Mouse (Mus musculus): ENCODE results near the gene Hmgxb4. TPM values are rescaled to one million over a fixed set of nuclear protein-coding genes. Genes with fewer than 3 reads are reported as not detected.
A peak's percentile ranks its signal among the peaks of the same experiment; 100 is the strongest.

Gene Hmgxb4
- total RNA-seq, 1 experiment from 2014 or later = 57.4 TPM

- peak; percentile 76 for ATAC-seq (replicated peaks; ENCODE audit: low read depth, poor library complexity, severe bottlenecking)
Measured at GRCm38 (mm10) chr8:75015981-75016380, 22.8 kb downstream of the Hmgxb4 start.

- 0 out of 2 replicates have a peak, but pooled peaks have one; percentile 31 for ATAC-seq (replicated peaks; ENCODE audit: low read depth, poor library complexity, severe bottlenecking)
Measured at GRCm38 (mm10) chr8:75016422-75016821, 23.3 kb downstream of the Hmgxb4 start.

- ATAC-seq (replicated peaks; ENCODE audit: low read depth, poor library complexity, severe bottlenecking) = no peak
Measured at GRCm38 (mm10) chr8:75018274-75018972, 25.3 kb downstream of the Hmgxb4 start.

DNA sequence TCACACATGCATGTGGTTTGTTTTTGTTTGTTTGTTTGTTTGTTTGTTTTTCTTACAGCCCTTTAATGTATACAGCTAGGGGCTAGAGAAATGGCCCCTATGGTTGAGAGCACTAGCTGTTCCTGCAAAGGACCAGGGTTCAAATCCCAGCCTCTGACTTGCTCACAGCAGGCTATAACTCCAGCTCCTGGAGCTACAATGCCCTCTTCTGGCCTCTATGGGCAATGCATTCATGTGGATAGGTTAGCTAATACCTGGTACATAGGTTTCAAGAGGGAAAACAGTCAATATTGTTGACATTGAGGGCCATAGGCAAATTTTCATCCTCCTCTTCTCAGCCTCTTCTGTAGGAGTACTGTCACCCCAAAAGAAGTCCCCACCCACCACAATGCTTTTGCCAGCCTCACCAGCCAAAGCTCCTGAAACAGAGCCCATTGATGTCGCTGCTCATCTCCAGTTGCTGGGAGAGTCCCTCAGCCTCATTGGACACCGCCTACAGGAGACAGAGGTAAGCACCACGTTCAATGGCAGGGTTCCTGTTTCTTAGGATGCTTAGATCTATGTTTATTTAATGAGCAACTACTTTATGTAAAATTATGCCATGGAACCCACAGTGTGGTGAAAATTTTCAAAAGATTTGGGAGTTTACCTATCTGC, 30.6 kb downstream of the Hmgxb4 start:
- no peak for ATAC-seq (replicated peaks; ENCODE audit: low read depth, poor library complexity, severe bottlenecking)

DNA sequence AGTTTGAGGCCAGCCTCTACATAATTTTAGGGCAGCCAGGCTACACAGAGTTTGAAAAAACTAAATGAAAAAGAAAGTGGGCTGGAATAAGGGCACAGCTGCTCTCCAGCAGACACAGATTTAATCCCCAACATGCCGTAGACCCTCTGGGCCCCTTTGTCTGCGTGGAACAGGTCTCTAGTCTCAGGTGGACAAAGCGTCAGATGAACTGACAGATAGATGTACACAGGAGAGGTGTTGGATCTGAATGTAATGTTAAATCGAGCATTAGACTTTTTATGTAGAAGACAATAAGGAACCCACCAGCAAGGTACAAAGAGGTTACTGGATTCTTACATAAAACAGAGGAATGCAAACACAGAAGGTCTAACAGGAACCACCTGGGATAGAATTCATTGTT, 32.7 kb downstream of the Hmgxb4 start:
- ATAC-seq (replicated peaks; ENCODE audit: low read depth, poor library complexity, severe bottlenecking) = no peak

GRCm38 (mm10) chr8:75030453-75031024, 37.4 kb downstream of the Hmgxb4 start:
- no peak for ATAC-seq (replicated peaks; ENCODE audit: low read depth, poor library complexity, severe bottlenecking)

- no peak for ATAC-seq (replicated peaks; ENCODE audit: low read depth, poor library complexity, severe bottlenecking)
Measured at GRCm38 (mm10) chr8:75032961-75033360, 39.8 kb downstream of the Hmgxb4 start.

- peak; percentile 94 for ATAC-seq (replicated peaks; ENCODE audit: low read depth, poor library complexity, severe bottlenecking)
Measured at GRCm38 (mm10) chr8:75033511-75034243, 40.5 kb downstream of the Hmgxb4 start, which contains the start of gene Tom1. Gene Tom1, plus strand, starts transcription at chr8:75033705.

GRCm38 (mm10) chr8:75034285-75034684, 41.1 kb downstream of the Hmgxb4 start:
- peak; percentile 0; the same call in 1 of the 2 replicates for ATAC-seq (replicated peaks; ENCODE audit: low read depth, poor library complexity, severe bottlenecking)

- no peak for ATAC-seq (replicated peaks; ENCODE audit: low read depth, poor library complexity, severe bottlenecking)
Measured at GRCm38 (mm10) chr8:75035640-75036039, 42.5 kb downstream of the Hmgxb4 start.

DNA sequence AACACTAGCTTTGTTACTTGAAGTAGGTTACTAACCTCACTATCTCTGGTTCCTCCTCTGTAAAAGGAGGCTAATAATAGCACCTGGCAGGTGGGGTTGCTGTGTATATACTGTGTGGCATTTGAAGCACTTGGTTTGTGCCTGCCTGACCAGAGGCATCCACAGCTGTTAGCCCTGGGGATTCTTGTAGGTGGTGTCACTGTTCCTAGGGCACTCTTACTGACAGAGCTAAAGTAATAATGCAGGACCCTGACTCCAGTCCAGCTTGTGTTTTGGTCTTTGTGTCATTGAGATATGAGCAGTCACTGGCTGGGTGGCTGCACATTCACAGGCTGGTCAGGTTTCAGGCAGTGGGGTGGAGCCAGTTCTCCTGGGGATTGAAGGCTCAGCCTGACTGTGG, 45.3 kb downstream of the Hmgxb4 start:
- no peak for ATAC-seq (replicated peaks; ENCODE audit: low read depth, poor library complexity, severe bottlenecking)

- ATAC-seq (replicated peaks; ENCODE audit: low read depth, poor library complexity, severe bottlenecking) = peak; percentile 23; the same call in 1 of the 2 replicates
Measured at GRCm38 (mm10) chr8:75039754-75040153, 46.6 kb downstream of the Hmgxb4 start.

GRCm38 (mm10) chr8:75042171-75042570, 49.0 kb downstream of the Hmgxb4 start:
- ATAC-seq (replicated peaks; ENCODE audit: low read depth, poor library complexity, severe bottlenecking) = no peak

- ATAC-seq (replicated peaks; ENCODE audit: low read depth, poor library complexity, severe bottlenecking) = no peak
Measured at GRCm38 (mm10) chr8:75042974-75043373, 49.8 kb downstream of the Hmgxb4 start.

GRCm38 (mm10) chr8:75046303-75046702, 53.1 kb downstream of the Hmgxb4 start:
- ATAC-seq (replicated peaks; ENCODE audit: low read depth, poor library complexity, severe bottlenecking) = no peak

DNA sequence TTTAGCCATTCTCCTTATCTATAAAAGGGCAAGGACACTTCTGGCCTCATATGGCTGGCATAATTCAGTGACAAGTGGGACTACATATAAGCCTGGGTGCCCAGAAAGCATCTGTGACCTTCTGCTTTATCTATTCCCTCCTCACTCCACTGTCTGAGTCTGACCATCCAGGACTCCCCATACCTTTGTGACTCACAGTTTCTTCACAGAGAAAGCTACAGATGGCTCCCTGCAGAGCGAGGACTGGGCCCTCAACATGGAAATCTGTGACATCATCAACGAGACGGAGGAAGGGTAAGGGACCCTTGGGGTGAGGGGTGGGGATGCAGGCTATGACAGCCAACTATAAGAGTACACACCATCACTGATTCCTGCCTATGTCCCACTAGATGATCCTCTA, 54.6 kb downstream of the Hmgxb4 start:
- no peak for ATAC-seq (replicated peaks; ENCODE audit: low read depth, poor library complexity, severe bottlenecking)

DNA sequence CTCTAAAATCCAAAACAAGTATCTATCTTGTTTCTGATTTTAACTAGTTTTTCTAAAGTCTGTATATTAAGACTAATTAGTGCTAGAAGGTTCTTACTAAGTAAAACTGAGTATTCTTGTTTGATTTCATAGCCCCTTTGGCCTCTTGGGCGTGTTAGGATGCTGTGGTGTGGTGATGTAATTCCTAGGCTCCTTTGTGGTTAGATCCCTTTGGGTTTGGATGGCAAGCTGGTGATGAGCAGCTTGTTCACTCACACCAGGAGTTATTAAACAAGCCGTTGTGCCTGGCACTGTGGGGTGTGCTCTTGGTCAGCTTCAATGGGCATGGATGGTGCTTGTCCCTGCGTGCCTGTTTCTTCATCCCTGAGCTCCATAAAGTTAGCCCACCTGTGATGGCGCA, 60.2 kb downstream of the Hmgxb4 start:
- no peak for ATAC-seq (replicated peaks; ENCODE audit: low read depth, poor library complexity, severe bottlenecking)

DNA sequence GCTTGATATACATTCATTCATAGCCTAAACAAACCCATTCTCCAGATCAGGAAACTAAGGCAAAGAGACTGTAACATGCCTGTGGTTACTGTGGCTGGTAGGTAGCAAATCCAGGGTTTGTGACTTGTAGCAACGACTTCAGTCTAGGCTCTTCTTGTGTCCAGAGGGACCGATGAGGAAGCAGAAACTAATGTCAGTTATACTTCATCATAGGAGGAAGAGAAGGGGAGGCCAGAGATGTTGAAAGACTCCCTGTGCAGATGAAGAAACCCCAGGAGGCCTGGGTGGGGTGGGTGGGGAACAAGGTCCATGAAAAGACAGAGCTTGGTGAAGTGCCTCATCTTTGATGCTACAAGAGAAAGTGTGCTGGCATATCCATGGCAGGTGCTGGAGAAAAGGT, 62.5 kb downstream of the Hmgxb4 start:
- ATAC-seq (replicated peaks; ENCODE audit: low read depth, poor library complexity, severe bottlenecking) = peak; percentile 66

DNA sequence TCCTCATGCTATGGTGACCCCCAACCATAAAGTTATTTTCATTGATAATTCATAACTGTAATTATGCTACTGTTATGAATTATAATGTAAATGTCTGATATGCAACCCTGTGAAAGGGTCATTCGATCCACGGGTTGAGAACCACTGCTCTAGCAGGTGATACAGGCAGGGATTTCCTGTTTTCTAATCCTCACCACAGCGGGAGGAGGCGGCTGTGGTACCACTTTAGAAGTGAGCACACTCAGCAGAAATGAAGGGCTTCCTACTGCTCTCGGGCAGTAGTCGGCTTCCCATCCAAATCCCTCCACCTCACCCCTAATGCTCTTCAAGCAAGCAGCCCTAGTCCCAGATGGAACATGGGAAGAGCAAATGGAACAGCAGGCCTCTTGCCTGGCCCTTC, 66.9 kb downstream of the Hmgxb4 start:
- ATAC-seq (replicated peaks; ENCODE audit: low read depth, poor library complexity, severe bottlenecking) = no peak

DNA sequence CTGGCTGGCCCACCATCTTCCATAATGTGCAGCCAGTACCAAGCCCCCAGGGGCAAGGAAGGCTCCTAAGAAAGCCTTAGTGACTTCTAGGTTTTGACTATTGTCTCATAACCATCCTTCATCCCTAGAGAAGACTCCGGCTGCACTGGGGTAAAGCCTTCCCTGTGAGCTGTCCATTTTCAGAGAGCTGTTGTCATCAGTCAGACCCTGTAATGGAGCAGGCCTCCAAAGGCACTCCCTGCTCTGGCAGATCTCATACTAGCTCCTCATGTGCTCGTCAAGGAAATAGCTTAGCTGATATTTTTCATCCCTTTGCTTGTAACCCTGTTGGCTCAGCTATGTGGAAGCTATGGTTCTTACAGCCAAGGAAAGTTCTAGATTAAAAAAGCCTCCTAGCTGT, 67.7 kb downstream of the Hmgxb4 start:
- ATAC-seq (replicated peaks; ENCODE audit: low read depth, poor library complexity, severe bottlenecking) = no peak

DNA sequence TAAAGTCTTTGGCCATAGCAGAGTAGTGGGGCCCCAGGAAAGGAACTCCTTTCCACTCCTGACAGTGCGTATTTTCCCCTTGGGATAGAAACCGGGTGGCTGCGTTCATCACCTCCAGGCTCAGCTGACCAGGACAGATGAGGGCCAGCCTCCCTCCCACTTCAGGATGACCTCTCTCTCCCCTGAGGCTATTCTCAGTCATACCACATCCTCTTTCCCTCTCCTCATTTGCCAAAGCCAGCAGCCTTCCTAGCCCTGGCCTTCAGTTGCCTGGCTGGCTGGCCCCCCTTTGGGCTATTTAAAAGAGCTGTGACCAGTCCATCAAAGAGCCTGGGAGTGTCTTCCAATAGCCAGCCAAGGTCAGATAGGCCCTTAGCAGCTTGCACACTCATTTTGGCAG, 70.1 kb downstream of the Hmgxb4 start:
- 0 out of 2 replicates have a peak, but pooled peaks have one; percentile 4 for ATAC-seq (replicated peaks; ENCODE audit: low read depth, poor library complexity, severe bottlenecking)

Data from common myeloid progenitor, adult 5-6 weeks (primary cell).